Mouse (Mus musculus) cerebellum, adult 9-11 months (tissue): ENCODE results near the gene Cblc.

Experiments used
- DNase-seq: peaks from one replicate; pipeline ENCODE4 v3.0.0; 2022

Cblc gene

DNA sequence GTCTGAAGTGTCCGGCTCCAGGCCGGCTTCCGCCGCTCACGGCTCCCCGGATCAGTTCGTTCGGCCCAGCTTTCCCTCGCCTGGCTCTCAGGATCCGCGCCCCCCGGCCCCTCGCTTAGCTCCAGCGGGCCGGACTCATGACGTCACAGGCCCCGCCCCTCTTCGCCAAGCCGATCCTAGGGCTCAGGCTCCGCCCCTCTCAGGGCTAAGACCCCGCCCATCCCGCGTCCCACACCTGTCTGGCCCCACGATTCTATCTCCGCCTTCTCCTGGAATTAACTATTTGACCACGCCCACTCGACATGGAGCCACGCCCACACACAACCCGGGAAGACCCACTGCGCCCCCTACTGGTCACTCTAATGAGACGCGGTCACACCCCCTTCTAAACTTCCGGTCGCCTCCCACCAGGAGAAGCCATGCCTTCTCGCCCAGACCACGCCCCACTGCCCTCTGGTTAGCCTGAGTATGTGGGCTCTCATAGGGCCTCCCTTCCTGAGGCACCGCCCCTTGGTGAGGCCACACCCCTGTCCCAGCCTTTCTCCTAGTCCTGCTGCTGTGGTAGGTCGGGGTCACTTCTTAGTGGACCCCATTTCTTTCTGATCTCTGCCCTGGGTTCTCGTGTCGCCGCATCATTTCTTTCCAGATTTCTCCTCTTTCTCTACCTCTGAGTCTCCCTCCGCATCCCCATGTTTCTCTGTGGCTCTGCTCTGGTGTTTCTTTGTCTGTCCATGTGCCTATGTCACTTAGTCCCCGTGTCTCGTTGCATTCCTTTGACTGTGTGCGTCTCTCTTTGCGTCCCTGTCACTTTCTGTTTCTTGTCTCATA lies 47.0 kb downstream of the Cblc start:
- DNase-seq = peak; percentile 79

DNA sequence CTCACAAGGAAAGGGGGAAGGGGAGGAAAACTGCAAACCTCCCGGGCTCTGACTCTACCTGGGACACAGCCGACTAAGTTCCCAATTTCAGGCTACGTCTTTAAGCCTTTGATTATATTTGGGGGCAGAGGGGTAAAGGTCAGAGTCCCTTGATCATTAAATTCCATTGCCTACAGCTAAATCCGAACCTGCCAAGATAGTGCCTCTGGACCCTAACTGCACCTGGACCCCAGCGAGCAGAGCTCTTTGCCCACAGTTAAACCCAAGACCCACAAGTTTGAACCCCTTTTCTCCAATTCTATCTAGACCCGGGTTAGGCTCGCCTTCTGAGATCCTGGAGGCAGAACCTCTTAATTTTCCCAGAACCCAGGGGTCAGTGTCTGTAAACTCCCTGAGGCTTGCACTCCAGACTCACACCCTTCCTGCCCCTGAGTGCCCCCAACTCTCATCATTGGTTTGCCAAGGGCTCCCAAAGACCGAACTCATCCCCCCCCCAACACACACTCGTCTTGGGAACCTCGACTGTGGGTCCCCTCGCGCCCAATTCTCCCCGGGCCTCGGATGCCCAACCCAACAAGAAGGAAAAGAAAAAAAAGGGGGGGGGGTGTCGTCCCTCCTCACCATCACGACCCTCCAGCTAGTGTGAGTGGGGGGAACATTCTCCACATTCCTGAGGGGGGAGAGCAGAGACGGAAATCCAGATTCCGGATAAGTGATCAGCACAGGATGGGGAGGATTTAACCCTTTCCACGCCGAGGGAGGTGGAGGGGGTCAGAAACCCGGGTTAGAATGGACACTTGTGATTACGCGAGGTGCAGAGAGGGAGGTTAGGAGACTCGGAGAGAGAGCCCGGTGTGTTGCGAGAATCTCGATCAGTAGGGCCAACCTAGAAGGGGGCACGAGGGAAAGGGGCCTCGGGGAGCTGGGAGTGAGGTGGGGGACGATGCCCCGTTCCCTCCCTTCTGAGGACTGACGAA lies 48.1 kb downstream of the Cblc start:
- DNase-seq = no peak

DNA sequence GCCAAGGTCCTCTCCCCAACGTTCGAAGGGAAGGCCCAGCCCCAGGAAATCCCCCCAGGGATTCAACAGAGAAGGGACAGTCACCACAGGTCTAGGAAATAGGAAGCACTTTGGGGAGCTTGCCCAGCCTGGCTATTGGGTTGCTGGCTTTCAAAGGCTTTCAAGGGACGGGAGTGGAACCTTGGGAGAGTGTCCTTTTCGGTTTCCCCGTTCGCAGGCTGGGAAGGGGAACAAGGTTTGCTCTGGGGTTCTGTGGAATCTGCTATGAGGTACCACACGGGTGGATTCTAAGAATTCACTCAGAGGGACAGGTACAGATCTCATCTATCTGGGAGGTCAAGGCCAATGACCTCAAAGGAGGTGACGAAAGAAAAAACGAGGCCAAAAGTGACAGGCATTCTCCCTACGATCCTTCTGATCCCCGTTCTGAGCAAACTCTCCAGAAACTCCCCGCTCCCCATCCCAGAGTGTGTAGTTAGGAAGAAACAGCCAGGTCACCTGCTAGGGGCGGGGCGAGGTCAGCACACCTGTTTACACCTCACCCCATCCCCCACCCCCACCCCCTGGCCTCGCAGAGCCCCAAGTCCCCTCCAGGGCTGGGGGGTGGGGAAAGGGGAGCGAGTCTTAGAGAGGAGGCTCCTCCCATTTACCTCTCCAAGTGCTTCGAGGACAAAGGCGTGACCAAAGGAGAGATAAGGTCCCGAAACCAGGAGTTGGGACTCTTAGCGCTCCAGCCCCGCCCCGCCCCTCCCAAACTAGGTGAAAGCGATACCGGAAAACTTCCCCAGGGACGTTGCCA lies 49.0 kb downstream of the Cblc start:
- DNase-seq = no peak

DNA sequence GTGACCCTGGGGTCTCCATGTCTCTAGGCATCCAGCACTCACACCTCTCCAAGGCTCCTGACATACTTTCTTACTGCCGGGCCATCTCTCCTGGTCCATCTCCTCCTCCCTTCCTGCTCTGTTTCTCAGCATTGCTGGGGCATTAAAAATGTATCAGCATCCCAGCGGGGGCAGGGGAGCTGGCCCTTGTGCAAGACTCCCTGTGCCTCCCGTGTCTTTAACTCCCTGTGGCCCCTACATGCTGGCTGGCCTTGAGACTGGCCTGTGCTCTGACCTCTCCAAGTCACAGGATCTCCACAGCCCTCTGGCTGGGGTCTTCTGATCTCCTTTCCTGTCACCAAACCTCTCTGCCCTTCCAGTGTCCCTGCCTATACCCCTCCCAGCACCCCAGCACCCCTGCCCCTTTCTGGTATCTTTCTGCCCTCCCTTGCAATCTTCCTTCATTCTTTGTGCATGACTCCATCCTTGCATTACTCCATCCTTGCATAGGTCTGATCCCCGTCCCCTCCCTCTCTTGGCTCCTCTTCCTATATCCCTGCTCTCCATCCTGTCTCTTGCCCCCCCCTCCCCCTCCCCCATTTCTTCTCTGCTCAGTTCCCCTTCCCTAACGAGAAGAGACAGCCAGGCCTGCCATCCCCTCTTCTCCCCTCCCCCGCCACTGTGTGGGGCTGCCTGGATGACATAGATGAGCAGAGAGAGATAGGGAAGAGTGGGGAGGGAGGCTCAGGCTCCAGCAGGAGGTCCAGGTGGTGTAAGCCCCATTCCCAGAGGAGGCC lies 50.0 kb downstream of the Cblc start:
- DNase-seq = no peak

DNA sequence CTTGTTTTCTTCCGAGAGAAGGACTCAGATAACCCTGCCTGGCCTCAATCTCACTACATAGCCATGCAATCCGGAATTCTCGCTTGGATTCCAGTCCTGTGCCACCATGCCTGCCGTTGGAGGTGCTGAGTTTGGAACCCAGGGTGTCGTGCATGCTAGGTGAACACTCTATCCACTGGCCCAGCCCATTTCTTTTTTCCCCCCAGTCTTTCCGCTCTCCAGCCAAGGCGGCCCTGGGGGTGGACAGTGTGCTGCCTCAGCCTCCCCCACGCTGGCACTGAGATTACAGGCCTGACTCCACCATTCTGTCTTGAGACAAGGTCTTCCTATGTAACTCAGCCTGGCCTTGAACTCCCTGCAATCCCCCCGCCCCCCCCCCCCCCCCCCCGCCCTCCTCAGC lies 50.6 kb downstream of the Cblc start:
- DNase-seq = no peak

DNA sequence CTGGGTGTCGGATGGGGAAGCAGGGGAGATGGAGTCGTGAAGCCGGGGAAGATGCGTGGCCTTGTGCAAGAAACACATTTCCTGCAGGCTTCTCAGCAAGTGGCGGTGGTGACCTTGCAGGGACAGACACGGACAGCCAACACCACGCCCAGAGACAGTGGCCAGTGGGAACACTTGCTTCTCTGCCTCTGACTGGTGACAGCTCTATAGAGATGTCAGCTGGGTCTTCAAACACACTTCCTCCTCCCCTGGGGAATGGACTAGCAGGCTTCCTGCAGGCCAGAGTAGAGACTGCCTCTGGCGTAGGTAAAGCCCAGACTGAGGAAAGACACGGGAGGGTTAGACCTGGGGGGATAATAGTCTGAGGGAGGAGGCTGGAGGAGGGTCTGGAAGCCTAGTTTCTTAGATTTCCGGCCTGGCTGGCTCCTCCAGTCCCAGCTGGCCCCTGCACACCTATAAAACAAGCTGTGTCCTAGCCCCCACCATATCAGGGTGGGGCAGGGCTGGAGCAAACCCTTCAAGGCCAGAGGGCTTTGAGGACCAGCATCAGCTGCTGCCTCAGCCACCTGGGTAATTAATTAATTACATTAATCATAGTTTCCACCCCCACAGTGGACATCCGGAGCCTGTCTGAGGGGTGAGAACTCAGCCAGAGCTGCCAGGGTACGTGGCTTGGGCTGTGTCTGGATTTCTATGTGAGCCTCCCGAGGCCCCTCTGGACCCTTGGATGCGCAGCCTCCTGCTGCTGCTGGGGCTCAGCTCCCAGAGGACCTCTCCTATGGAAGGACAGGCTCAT lies 51.8 kb downstream of the Cblc start:
- no peak for DNase-seq

DNA sequence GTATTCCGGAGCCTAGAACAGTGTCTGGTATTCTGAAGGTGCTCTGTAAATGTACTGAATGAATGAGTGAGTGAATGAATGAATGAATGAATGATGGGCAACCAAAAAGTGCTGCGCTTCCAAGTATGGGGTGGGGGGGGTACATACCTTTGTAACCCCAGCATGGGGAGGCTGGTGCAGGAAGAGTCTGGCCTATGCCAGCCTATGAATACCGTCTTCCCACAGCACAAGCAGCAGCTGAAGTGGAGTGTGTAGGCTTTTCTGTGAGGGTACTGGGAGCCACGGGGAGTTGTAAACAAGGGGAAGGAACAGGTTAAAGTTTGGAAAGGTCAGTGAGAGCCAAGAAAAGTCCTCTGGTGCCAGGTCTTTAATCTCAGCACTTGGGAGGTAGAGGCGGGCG lies 52.8 kb downstream of the Cblc start:
- DNase-seq = no peak

DNA sequence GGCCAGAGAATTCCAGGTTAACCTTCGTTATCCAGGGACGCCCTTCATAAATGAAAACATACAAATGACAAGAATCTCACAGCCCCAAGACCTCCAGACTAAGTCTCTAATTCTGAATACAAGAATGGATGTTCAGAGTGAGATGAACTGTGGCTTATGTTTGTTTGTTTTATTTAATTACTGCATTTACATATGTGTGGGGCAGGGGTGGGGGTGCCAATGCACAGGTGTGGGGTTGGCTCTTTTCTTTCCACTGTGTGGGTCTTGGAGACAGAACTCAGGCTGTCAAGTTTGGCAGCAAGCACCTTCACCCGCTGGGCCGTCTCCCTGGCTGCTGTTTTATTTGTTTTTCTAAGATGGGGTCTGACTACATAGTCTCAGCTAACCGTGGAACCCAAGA lies 54.1 kb downstream of the Cblc start:
- no peak for DNase-seq

DNA sequence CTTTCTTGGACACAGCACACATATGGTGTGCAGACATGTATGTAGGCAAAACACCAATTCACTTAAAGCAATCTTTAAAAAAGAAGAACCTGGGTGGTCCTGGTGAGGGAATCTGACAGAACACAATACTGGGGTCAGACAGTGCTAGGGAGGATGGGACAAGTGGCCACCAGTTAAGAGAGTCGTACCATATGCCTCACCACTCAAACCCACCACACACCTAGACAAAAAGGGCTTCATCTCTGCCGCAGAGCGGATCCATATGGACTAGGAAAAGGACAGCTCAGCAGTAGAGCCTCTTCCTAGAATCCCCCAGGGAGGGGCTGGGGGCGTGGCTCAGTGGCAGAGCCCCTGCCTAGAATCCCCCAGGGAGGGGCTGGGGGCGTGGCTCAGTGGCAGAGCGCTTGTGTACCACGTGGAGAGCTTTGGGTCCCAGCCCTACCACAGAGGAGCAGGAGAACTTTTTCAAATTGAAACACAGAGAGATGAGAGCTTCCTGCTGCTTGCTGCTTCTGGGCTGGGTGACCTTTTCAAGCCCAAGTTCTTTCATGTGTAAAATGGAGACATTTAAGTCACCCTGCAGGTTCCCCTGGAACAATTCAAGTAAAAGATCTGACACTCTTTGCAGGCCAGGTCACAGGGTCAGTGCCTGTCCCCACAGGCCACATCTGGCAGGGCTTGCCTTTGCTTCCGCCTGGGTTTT lies 55.1 kb downstream of the Cblc start:
- DNase-seq = no peak

DNA sequence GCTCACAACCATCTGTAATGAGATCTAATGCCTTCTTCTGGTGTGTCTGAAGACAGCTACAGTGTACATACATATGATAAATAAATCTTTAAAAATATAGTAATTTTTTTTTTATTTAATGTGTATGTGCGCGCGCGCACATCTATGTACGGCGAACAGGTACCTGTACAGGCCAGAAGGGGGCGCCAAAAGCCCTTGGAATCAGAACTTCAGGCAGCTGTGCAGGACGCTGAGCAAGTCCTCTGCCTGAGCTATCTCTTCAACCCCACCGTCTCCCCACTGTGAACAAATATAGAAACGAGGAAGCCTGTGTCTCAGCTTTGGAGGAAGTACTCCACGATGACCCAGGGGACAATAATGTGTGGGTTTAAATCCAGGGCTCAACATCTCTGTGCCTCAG lies 56.3 kb downstream of the Cblc start:
- no peak for DNase-seq

DNA sequence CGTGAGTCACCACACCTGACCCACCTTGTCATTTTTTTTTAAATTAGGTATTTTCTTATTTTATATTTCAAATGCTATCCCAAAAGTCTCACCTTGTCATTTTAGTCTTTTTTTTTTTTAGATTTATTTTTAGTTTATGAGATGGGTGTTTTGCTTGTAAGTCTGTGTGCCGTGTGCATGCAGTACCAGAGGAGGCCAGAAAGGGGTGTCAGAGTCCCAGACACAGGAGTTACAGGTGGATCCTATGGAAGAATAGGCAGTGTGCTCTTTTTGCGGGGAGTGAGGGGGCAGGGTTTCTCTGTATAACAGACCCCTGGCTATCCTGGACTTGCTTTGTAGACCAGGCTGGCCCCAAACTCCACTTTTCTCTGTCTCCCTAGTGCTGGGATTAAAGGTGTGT lies 57.8 kb downstream of the Cblc start:
- no peak for DNase-seq

DNA sequence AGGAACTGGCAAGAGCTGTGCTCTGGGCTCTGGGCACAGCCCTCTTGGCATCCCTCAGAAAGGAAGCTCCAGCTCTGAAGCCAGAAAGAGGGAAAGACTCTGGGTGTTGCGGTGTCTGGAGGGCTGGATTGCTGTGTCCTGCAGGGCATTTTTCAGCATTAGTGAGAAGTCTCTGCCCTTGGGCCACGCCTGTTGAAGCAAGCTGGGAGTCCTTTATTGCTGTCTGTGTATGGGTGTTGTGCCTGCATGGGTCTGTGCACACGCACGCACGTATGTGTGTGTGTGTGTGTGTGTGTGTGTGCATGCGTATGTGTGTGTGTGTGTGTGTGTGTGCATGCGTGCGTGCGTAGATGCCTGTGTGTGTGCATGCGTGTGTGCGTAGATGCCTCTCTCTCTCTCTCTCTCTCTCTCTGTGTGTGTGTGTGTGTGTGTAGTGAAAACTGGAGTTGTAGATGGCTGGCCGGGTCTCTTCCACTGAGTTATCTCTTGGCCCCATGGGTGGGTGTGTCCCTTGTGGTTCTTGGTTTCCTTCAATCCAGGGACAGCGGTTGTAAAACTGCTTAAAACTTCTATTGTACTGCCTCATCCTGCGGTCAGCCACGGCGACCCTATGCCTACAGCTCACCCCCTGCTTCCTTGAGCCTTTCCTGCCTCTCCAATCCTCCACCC lies 60.1 kb downstream of the Cblc start:
- no peak for DNase-seq

DNA sequence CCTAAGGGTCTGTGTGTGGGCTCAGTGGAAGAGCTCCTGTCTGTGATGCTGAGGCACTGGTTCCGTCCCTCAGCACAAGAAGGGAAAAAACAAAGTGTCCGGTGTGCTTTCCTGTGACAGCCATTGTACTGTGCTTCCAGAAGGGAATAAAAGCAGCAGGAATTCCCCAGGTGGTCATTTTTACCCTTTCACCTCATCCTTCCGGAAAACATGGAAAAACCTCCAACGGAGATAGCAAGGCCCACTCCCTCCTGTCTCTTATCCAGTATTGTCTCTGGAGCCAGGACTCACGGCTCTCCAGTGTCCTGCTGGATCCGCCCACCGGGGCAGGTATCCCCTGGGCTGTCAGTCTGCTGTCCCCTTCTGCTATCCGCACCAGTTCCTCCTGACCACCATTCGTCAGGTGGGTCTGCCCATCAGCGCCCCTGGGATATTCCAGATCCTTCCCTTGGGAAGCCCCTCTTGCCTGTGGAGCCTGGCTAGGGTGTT lies 62.4 kb downstream of the Cblc start:
- no peak for DNase-seq
